Mouse (Mus musculus) stomach, postnatal 0 days (tissue): ENCODE data around the gene Adam30.

Experiments
- CTCF ChIP-seq: IDR thresholded peaks from 2 replicates; pipeline ENCODE4 v1.5.1; 2016; ENCODE audit warnings: antibody characterized with exemption, low read depth, mild to moderate bottlenecking, moderate library complexity
- EP300 ChIP-seq: optimal IDR thresholded peaks from 2 replicates; pipeline ENCODE3; 2016; ENCODE audit warnings: antibody characterized with exemption

GRCm38 (mm10) chr3:98128716-98129115 lies 31.7 kb upstream of the Adam30 start:
- no peak for TF ChIP-seq CTCF
- no peak for TF ChIP-seq EP300
